Mouse (Mus musculus): Measurements from ENCODE around the gene Rptn. TPM values are rescaled to one million over a fixed set of nuclear protein-coding genes. Genes with fewer than 3 reads are reported as not detected.
"Not testable (repeated sequence)": the region's sequence is repeated elsewhere in the genome, so short reads cannot be mapped to it uniquely, and the experiment has no call there.

The Rptn gene
- not detected in 2 replicates for polyA plus RNA-seq (2012; rRNA removed)

- no peak for DNase-seq (ENCODE audit: low read depth)
These were observed at the start of gene Rptn for GRCm38 (mm10) chr3:93393366-93393765. Rptn (plus strand) TSS chr3:93393699.

- DNase-seq (ENCODE audit: low read depth): no peak
These were observed 46.6 kb upstream of the Rptn start for GRCm38 (mm10) chr3:93346896-93347295.

GRCm38 (mm10) chr3:93360045-93360444 is 33.5 kb upstream of the Rptn start:
- no peak for DNase-seq (ENCODE audit: low read depth)

- no peak for DNase-seq (ENCODE audit: low read depth)
These were observed 31.4 kb upstream of the Rptn start for GRCm38 (mm10) chr3:93361933-93362574.

GRCm38 (mm10) chr3:93366966-93367575 is 26.4 kb upstream of the Rptn start:
- peak; percentile 68 for DNase-seq (ENCODE audit: low read depth)

GRCm38 (mm10) chr3:93368171-93368570 is 25.3 kb upstream of the Rptn start:
- no peak for DNase-seq (ENCODE audit: low read depth)

GRCm38 (mm10) chr3:93373416-93373815 is 20.1 kb upstream of the Rptn start:
- no peak for DNase-seq (ENCODE audit: low read depth)

GRCm38 (mm10) chr3:93375196-93375595 is 18.3 kb upstream of the Rptn start:
- DNase-seq (ENCODE audit: low read depth): no peak

GRCm38 (mm10) chr3:93375601-93376000 is 17.9 kb upstream of the Rptn start:
- DNase-seq (ENCODE audit: low read depth): peak; percentile 44

- peak; percentile 24 for DNase-seq (ENCODE audit: low read depth)
These were observed 15.4 kb upstream of the Rptn start for GRCm38 (mm10) chr3:93378146-93378545.

- no peak for DNase-seq (ENCODE audit: low read depth)
These were observed 10.4 kb downstream of the Rptn start for GRCm38 (mm10) chr3:93403936-93404335.

- DNase-seq (ENCODE audit: low read depth): no peak
These were observed 13.5 kb downstream of the Rptn start for GRCm38 (mm10) chr3:93406992-93407391.

GRCm38 (mm10) chr3:93411905-93412304 is 18.4 kb downstream of the Rptn start:
- DNase-seq (ENCODE audit: low read depth): no peak

GRCm38 (mm10) chr3:93431673-93432072 is 38.2 kb downstream of the Rptn start:
- no peak for DNase-seq (ENCODE audit: low read depth)

- no peak for DNase-seq (ENCODE audit: low read depth)
These were observed 48.5 kb downstream of the Rptn start, which contains the start of gene Tchh for GRCm38 (mm10) chr3:93442030-93442429. Tchh (plus strand) TSS chr3:93442330.

- DNase-seq (ENCODE audit: low read depth): no peak
These were observed 50.1 kb downstream of the Rptn start for GRCm38 (mm10) chr3:93443501-93444101.

- DNase-seq (ENCODE audit: low read depth): peak; percentile 9
These were observed 51.1 kb downstream of the Rptn start for GRCm38 (mm10) chr3:93444343-93445164.

- DNase-seq (ENCODE audit: low read depth): peak; percentile 6
These were observed 51.7 kb downstream of the Rptn start for GRCm38 (mm10) chr3:93445165-93445705.

- no peak for DNase-seq (ENCODE audit: low read depth)
These were observed 52.7 kb downstream of the Rptn start for GRCm38 (mm10) chr3:93446128-93446755.

- DNase-seq (ENCODE audit: low read depth): not testable (repeated sequence)
These were observed 53.2 kb downstream of the Rptn start for GRCm38 (mm10) chr3:93446756-93447137.

- peak; percentile 16 for DNase-seq (ENCODE audit: low read depth)
These were observed 53.8 kb downstream of the Rptn start for GRCm38 (mm10) chr3:93447138-93447841.

Data from gonadal fat pad, adult 2 months (tissue).